In genomic region chr13:58453541-58453940, GRCm38 (mm10) we compare ENCODE assay signal across 9 mouse cellular contexts. TPM values are rescaled to one million over a fixed set of nuclear protein-coding genes. Genes with fewer than 3 reads are reported as not detected.
DNase-seq lines count a peak whose midpoint lies in the region; ATAC-seq lines count a peak whose summit lies in the region.
"Had no signal": no experiment of that assay in that cellular context is flagged by ENCODE, and none has a peak within 500 bp of the region (broad histone marks: within the 10 kb centered on the region; RNA-seq: fewer than 3 reads in every experiment).

No protein-coding gene starts in this region.

- peaks cover 18% of the 10 kb centered on the region for H3K27me3 ChIP-seq in heart, embryonic 12.5 days (replicated peaks)
- H3K27me3 ChIP-seq in limb, embryonic 15.5 days, result peaks cover 25% of the 10 kb centered on the region
- H3K27me3 ChIP-seq in stomach, embryonic 16.5 days (ENCODE audit: control insufficient read depth, insufficient read depth, low read length), result 0 out of 2 replicates have a peak, but pooled peaks cover 10% of the 10 kb centered on the region
- H3K27me3 ChIP-seq in forebrain, embryonic 14.5 days (replicated peaks; ENCODE audit: control insufficient read depth, insufficient read depth, low read length), result peaks cover 9% of the 10 kb centered on the region

- H3K9me3 ChIP-seq in heart, embryonic 12.5 days (replicated peaks), result 0 out of 2 replicates have a peak, but pooled peaks cover 3% of the 10 kb centered on the region
- no peaks in the 10 kb centered on the region for H3K9me3 ChIP-seq in limb, embryonic 15.5 days
- H3K9me3 ChIP-seq in stomach, embryonic 16.5 days (replicated peaks; ENCODE audit: control insufficient read depth, low read length), result no peaks in the 10 kb centered on the region
- H3K9me3 ChIP-seq in forebrain, embryonic 14.5 days (replicated peaks; ENCODE audit: control insufficient read depth, low read length), result no peaks in the 10 kb centered on the region
- H3K9me3 ChIP-seq: midbrain, embryonic 15.5 days had no signal

- no peak for DNase-seq in heart, adult 8-10 months (ENCODE audit: low spot score)
- DNase-seq in spleen, adult 18-20 months, result peak; percentile 8 to 24
- DNase-seq in spleen, postnatal 4 days (ENCODE audit: low spot score in 2 of 2), result no peak
- no peak for DNase-seq in right cerebral cortex, postnatal 36 days (ENCODE audit: low spot score in 2 of 2)
- no peak for DNase-seq in forebrain, embryonic 14.5 days (ENCODE audit: low spot score)

- H3K4me2 ChIP-seq in heart, embryonic 12.5 days, result peak overlapping the region; percentile 79
- peak overlapping the region; percentile 50; the same call in 1 of the 2 replicates for H3K4me2 ChIP-seq in limb, embryonic 15.5 days
- H3K4me2 ChIP-seq in stomach, embryonic 16.5 days (ENCODE audit: low read depth, low read length), result peak overlapping the region; percentile 54
- H3K4me2 ChIP-seq in forebrain, embryonic 14.5 days (ENCODE audit: low read length), result no peak overlapping the region

- ATAC-seq in heart, embryonic 12.5 days (ENCODE audit: insufficient number of reproducible peaks, low FRiP score), result no peak
- no peak for ATAC-seq in limb, embryonic 15.5 days (ENCODE audit: insufficient number of reproducible peaks, low FRiP score, low TSS enrichment, low read depth)
- no peak for ATAC-seq in stomach, embryonic 16.5 days (ENCODE audit: insufficient read depth, low FRiP score)
- no peak for ATAC-seq in forebrain, embryonic 14.5 days
- ATAC-seq: midbrain, embryonic 15.5 days had no signal

- no peaks in the 10 kb centered on the region for H3K36me3 ChIP-seq in heart, embryonic 12.5 days
- no peaks in the 10 kb centered on the region for H3K36me3 ChIP-seq in limb, embryonic 15.5 days
- no peaks in the 10 kb centered on the region for H3K36me3 ChIP-seq in stomach, embryonic 16.5 days (ENCODE audit: control insufficient read depth, insufficient read depth, low read length)
- H3K36me3 ChIP-seq in forebrain, embryonic 14.5 days (ENCODE audit: control insufficient read depth, insufficient read depth, low read length), result no peaks in the 10 kb centered on the region
- H3K36me3 ChIP-seq: midbrain, embryonic 15.5 days had no signal

- WGBS in heart, embryonic 12.5 days, result 43% methylated on average over 10 of the region's 10 CpGs
- 26% methylated on average over 10 of the region's 10 CpGs for whole genome bisulfite sequencing in limb, embryonic 15.5 days
- 39% methylated on average over 10 of the region's 10 CpGs for WGBS in stomach, embryonic 16.5 days
- 33% methylated on average over 10 of the region's 10 CpGs for whole genome bisulfite sequencing in forebrain, embryonic 14.5 days

- no peak overlapping the region for H3K27ac ChIP-seq in heart, embryonic 12.5 days (ENCODE audit: poor library complexity, severe bottlenecking)
- H3K27ac ChIP-seq in limb, embryonic 15.5 days, result no peak overlapping the region
- H3K27ac ChIP-seq in stomach, embryonic 16.5 days (ENCODE audit: low read length), result no peak overlapping the region
- no peak overlapping the region for H3K27ac ChIP-seq in forebrain, embryonic 14.5 days (ENCODE audit: low read depth, low read length)
- H3K27ac ChIP-seq: midbrain, embryonic 15.5 days had no signal

- H3K4me1 ChIP-seq in heart, embryonic 12.5 days (replicated peaks), result peaks cover 3% of the 10 kb centered on the region; the same call in 1 of the 2 replicates
- H3K4me1 ChIP-seq in limb, embryonic 15.5 days, result peaks cover 12% of the 10 kb centered on the region
- 0 out of 2 replicates have a peak, but pooled peaks cover 4% of the 10 kb centered on the region for H3K4me1 ChIP-seq in stomach, embryonic 16.5 days (ENCODE audit: control insufficient read depth, insufficient read depth, low read length)
- H3K4me1 ChIP-seq in forebrain, embryonic 14.5 days (ENCODE audit: control insufficient read depth, insufficient read depth, low read length), result peaks cover 7% of the 10 kb centered on the region; the same call in 1 of the 2 replicates

- no peak overlapping the region for H3K9ac ChIP-seq in heart, embryonic 12.5 days
- no peak overlapping the region for H3K9ac ChIP-seq in limb, embryonic 15.5 days
- H3K9ac ChIP-seq in stomach, embryonic 16.5 days (ENCODE audit: low read length), result no peak overlapping the region
- no peak overlapping the region for H3K9ac ChIP-seq in forebrain, embryonic 14.5 days (ENCODE audit: low read length)
- H3K9ac ChIP-seq: midbrain, embryonic 15.5 days had no signal

- H3K4me3 ChIP-seq in heart, embryonic 12.5 days, result peak overlapping the region; percentile 51
- H3K4me3 ChIP-seq in limb, embryonic 15.5 days, result peak overlapping the region; percentile 35; the same call in 1 of the 2 replicates
- 0 out of 2 replicates have a peak overlapping the region, but pooled peaks have one; percentile 7 for H3K4me3 ChIP-seq in stomach, embryonic 16.5 days (replicated peaks; ENCODE audit: low read length)
- H3K4me3 ChIP-seq in forebrain, embryonic 14.5 days (ENCODE audit: low read depth, low read length), result no peak overlapping the region
- H3K4me3 ChIP-seq: midbrain, embryonic 15.5 days had no signal

RNA-seq across cellular contexts. Expression of gene Hnrnpk, which starts 50.4 kb away (rescaled TPM):
- polyA plus RNA-seq in heart, embryonic 12.5 days (2016; fragmentation: Nextera tagmentation; extraction: Ambion mirVana), result 1,144 and 1,169 TPM in 2 replicates
- 100 to 1,000 TPM; 405 to 444 (median 422) TPM for total RNA-seq in heart, adult 8-10 months (2022)
- polyA plus RNA-seq in limb, embryonic 15.5 days (2015; fragmentation: Nextera tagmentation; extraction: Ambion mirVana), result 1,317 and 1,364 TPM in 2 replicates
- 1,360 and 1,372 TPM in 2 replicates for polyA plus RNA-seq in stomach, embryonic 16.5 days (2015; fragmentation: Nextera tagmentation; extraction: Ambion mirVana)
- polyA plus RNA-seq in forebrain, embryonic 14.5 days (2014; fragmentation: Nextera tagmentation; extraction: Ambion mirVana), result 1,944 and 2,007 TPM in 2 replicates

RNA-seq across cellular contexts. Expression of gene Rmi1, which starts 51.5 kb away (rescaled TPM):
- 20.7 and 23.1 TPM in 2 replicates for polyA plus RNA-seq in heart, embryonic 12.5 days (2016; fragmentation: Nextera tagmentation; extraction: Ambion mirVana)
- 10 to 100 TPM in 1 of 4 experiments, 1 to 10 TPM in 3; 9.0 to 10.5 (median 9.7) TPM for total RNA-seq in heart, adult 8-10 months (2022)
- 22.8 and 24.5 TPM in 2 replicates for polyA plus RNA-seq in limb, embryonic 15.5 days (2015; fragmentation: Nextera tagmentation; extraction: Ambion mirVana)
- polyA plus RNA-seq in stomach, embryonic 16.5 days (2015; fragmentation: Nextera tagmentation; extraction: Ambion mirVana), result 22.2 and 25.1 TPM in 2 replicates
- polyA plus RNA-seq in forebrain, embryonic 14.5 days (2014; fragmentation: Nextera tagmentation; extraction: Ambion mirVana), result 23.8 and 24.6 TPM in 2 replicates

Comparison
In these comparisons a context has a peak if more than half of its experiments do, and no peak if none do; other contexts are left out.
1. DNase-seq: peak in spleen, adult 18-20 months (2 of 2); none in heart, adult 8-10 months (single experiment), spleen, postnatal 4 days (0 of 2), right cerebral cortex, postnatal 36 days (0 of 2) and forebrain, embryonic 14.5 days (single experiment).